Mouse (Mus musculus) retina, embryonic 14.5 days (tissue): ENCODE measurements around the gene Mrpl11.

Experiments
- DNase-seq: peaks from one replicate; pipeline ENCODE4 v3.0.0-alpha.2; 2015; ENCODE audit warnings: low spot score

The Mrpl11 gene

GRCm38 (mm10) chr19:4992904-4993303 lies 31.0 kb downstream of the Mrpl11 start:
- peak; percentile 5 for DNase-seq

- no peak for DNase-seq
These were observed 32.1 kb downstream of the Mrpl11 start for GRCm38 (mm10) chr19:4994043-4994442.

GRCm38 (mm10) chr19:4999445-5000140 lies 37.6 kb downstream of the Mrpl11 start:
- no peak for DNase-seq

- peak; percentile 91 for DNase-seq
These were observed 39.9 kb downstream of the Mrpl11 start for GRCm38 (mm10) chr19:5001666-5002406.

GRCm38 (mm10) chr19:5003644-5004043 lies 41.7 kb downstream of the Mrpl11 start:
- peak; percentile 39 for DNase-seq

GRCm38 (mm10) chr19:5004925-5005324 lies 43.0 kb downstream of the Mrpl11 start:
- DNase-seq: no peak

- DNase-seq: no peak
These were observed 51.2 kb downstream of the Mrpl11 start for GRCm38 (mm10) chr19:5013138-5013537.

- peak; percentile 76 for DNase-seq
These were observed 53.0 kb downstream of the Mrpl11 start for GRCm38 (mm10) chr19:5014961-5015398.

- DNase-seq: no peak
These were observed 54.3 kb downstream of the Mrpl11 start for GRCm38 (mm10) chr19:5016221-5016742.
